Mouse (Mus musculus) cerebellum, postnatal 36 days (tissue): ENCODE results near the gene Srrm3.

Source experiments
- DNase-seq, 2 experiments: peaks; one replicate each; pipeline ENCODE4 v3.0.0; 2021 to 2022; ENCODE audit warnings: mixed read lengths in 2 of 2

Srrm3 gene

GRCm38 (mm10) chr5:135872996-135873395 is 66.3 kb downstream of the Srrm3 start:
- DNase-seq = no peak

- DNase-seq = no peak
These were observed 67.1 kb downstream of the Srrm3 start for GRCm38 (mm10) chr5:135873753-135874152.

GRCm38 (mm10) chr5:135877180-135877579 is 70.5 kb downstream of the Srrm3 start:
- DNase-seq = peak; percentile 52 to 64

- peak; percentile 59 to 61 for DNase-seq
These were observed 71.1 kb downstream of the Srrm3 start for GRCm38 (mm10) chr5:135877831-135878231.

GRCm38 (mm10) chr5:135879449-135880158 is 72.9 kb downstream of the Srrm3 start:
- DNase-seq = no peak

- DNase-seq = no peak
These were observed 78.0 kb downstream of the Srrm3 start for GRCm38 (mm10) chr5:135884641-135885040.

GRCm38 (mm10) chr5:135887675-135888102 is 81.0 kb downstream of the Srrm3 start, which contains the start of gene Hspb1:
Gene Hspb1 (plus strand): TSS chr5:135887919.
- DNase-seq = no peak

GRCm38 (mm10) chr5:135888405-135889215 is 81.9 kb downstream of the Srrm3 start:
- no peak for DNase-seq

GRCm38 (mm10) chr5:135890323-135890722 is 83.6 kb downstream of the Srrm3 start:
- DNase-seq = no peak

- no peak for DNase-seq
These were observed 84.2 kb downstream of the Srrm3 start for GRCm38 (mm10) chr5:135890920-135891319.

- DNase-seq = no peak
These were observed 86.1 kb downstream of the Srrm3 start for GRCm38 (mm10) chr5:135892589-135893351.

GRCm38 (mm10) chr5:135894958-135895357 is 88.3 kb downstream of the Srrm3 start:
- DNase-seq = no peak

- DNase-seq = peak; percentile 59 to 65
These were observed 91.3 kb downstream of the Srrm3 start for GRCm38 (mm10) chr5:135898028-135898427.

GRCm38 (mm10) chr5:135898995-135899394 is 92.3 kb downstream of the Srrm3 start:
- no peak for DNase-seq

- no peak for DNase-seq
These were observed 93.1 kb downstream of the Srrm3 start for GRCm38 (mm10) chr5:135899833-135900232.

GRCm38 (mm10) chr5:135900701-135901100 is 94.0 kb downstream of the Srrm3 start:
- DNase-seq = no peak

- DNase-seq = no peak
These were observed 94.8 kb downstream of the Srrm3 start for GRCm38 (mm10) chr5:135901354-135902095.

GRCm38 (mm10) chr5:135903058-135903457 is 96.4 kb downstream of the Srrm3 start:
- no peak for DNase-seq

GRCm38 (mm10) chr5:135903551-135904151 is 97.0 kb downstream of the Srrm3 start:
- peak; percentile 98 to 99 for DNase-seq

GRCm38 (mm10) chr5:135904259-135904658 is 97.6 kb downstream of the Srrm3 start:
- no peak for DNase-seq

GRCm38 (mm10) chr5:135905320-135906225 is 98.9 kb downstream of the Srrm3 start:
- no peak for DNase-seq
